ENCODE assay signal across 10 mouse cellular contexts in the genomic region with DNA sequence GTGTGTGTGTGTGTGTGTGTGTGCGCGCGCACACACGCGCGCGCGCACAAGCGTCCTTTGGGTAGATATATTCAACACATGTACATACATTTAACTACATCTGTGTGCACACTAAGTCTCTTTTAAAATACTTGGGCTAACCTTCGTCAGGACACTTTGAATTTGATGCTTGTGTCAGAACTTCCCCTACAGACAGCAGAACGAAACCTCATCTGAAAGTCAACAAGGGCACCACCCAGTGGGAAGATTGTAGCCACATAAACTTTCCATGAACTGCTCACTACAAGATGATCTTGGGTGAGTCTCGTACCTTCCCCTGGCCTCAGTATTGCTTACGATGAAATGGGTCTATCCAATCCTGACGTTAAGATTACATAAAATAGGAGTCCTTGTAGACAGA. TPM values are rescaled to one million over a fixed set of nuclear protein-coding genes. Genes with fewer than 3 reads are reported as not detected.
A peak's percentile ranks its signal among the peaks of the same experiment; 100 is the strongest.
DNase-seq lines count a peak whose midpoint lies in the region; ATAC-seq and TF ChIP-seq lines count a peak whose summit lies in the region.
"Had no signal": no experiment of that assay in that cellular context is flagged by ENCODE, and none has a peak within 500 bp of the region (broad histone marks: within the 10 kb centered on the region; RNA-seq: fewer than 3 reads in every experiment).

No protein-coding gene starts in this region.

- 82% methylated on average over 14 of the region's 14 CpGs for WGBS in liver, postnatal 0 days (ENCODE audit: insufficient replicate concordance)
- WGBS in intestine, postnatal 0 days, result 89% methylated on average over 14 of the region's 14 CpGs

- no peaks in the 10 kb centered on the region for H3K9me3 ChIP-seq in liver, postnatal 0 days (ENCODE audit: low read length)
- no peaks in the 10 kb centered on the region for H3K9me3 ChIP-seq in intestine, postnatal 0 days (ENCODE audit: control insufficient read depth)

- H3K4me1 ChIP-seq in liver, postnatal 0 days (ENCODE audit: insufficient read depth), result peaks cover 5% of the 10 kb centered on the region
- H3K4me1 ChIP-seq in intestine, postnatal 0 days (replicated peaks; ENCODE audit: control insufficient read depth, insufficient read depth, low read length), result no peaks in the 10 kb centered on the region

- H3K4me3 ChIP-seq in liver, postnatal 0 days (ENCODE audit: low read depth, low read length), result no peak overlapping the region
- H3K4me3 ChIP-seq in intestine, postnatal 0 days (ENCODE audit: low read depth, low read length), result peak overlapping the region; percentile 62; the same call in 1 of the 2 replicates

- no peak for TF ChIP-seq EP300 in liver, postnatal 0 days (IDR thresholded peaks at IDR 0.05; ENCODE audit: low read depth)

- DNase-seq in gastrocnemius, postnatal 14 days, result peak; percentile 3
- DNase-seq in gastrocnemius, adult 8-10 months (ENCODE audit: low spot score in 2 of 2), result no peak
- DNase-seq in liver, postnatal 0 days, result no peak
- no peak for DNase-seq in liver
- DNase-seq in NIH3T3 (ENCODE audit: low read depth), result peak; percentile 62
- no peak for DNase-seq in retina, embryonic 14.5 days (ENCODE audit: low spot score)
- no peak for DNase-seq in spleen, postnatal 10 days (ENCODE audit: low spot score in 2 of 2)
- DNase-seq: adrenal gland, postnatal 14 days; right cerebral cortex, postnatal 25 days had no signal

- peak; percentile 21 for TF ChIP-seq CTCF in liver, postnatal 0 days (IDR thresholded peaks at IDR 0.05; ENCODE audit: low read depth)
- peak; percentile 41 for TF ChIP-seq CTCF in intestine, postnatal 0 days (IDR thresholded peaks at IDR 0.05; ENCODE audit: low read depth)

- no peak overlapping the region for H3K27ac ChIP-seq in liver, postnatal 0 days (ENCODE audit: low read depth)
- no peak overlapping the region for H3K27ac ChIP-seq in intestine, postnatal 0 days (ENCODE audit: low read depth, low read length)

- peaks cover 61% of the 10 kb centered on the region for H3K27me3 ChIP-seq in liver, postnatal 0 days (ENCODE audit: insufficient read depth, low read length)
- peaks cover 44% of the 10 kb centered on the region for H3K27me3 ChIP-seq in intestine, postnatal 0 days (replicated peaks; ENCODE audit: control insufficient read depth, insufficient read depth, low read length)

- H3K4me2 ChIP-seq in liver, postnatal 0 days (ENCODE audit: low read depth, low read length), result no peak overlapping the region; the same call in 1 of the 2 replicates
- H3K4me2 ChIP-seq in intestine, postnatal 0 days (replicated peaks; ENCODE audit: low read depth), result peak overlapping the region; percentile 97

- intact Hi-C loops in gastrocnemius, postnatal 14 days (cut with DNase I; ENCODE audit: low total_unique reads), result no loop called here

- H3K36me3 ChIP-seq in liver, postnatal 0 days (replicated peaks; ENCODE audit: insufficient read depth, low read length), result no peaks in the 10 kb centered on the region
- H3K36me3 ChIP-seq in intestine, postnatal 0 days (ENCODE audit: control insufficient read depth, insufficient read depth), result no peaks in the 10 kb centered on the region

- H3K9ac ChIP-seq in liver, postnatal 0 days (replicated peaks), result no peak overlapping the region
- H3K9ac ChIP-seq in intestine, postnatal 0 days (ENCODE audit: low read depth, low read length), result no peak overlapping the region

- no peak for ATAC-seq in liver, postnatal 0 days
- ATAC-seq in intestine, postnatal 0 days, result no peak

RNA-seq across cellular contexts. Expression of a gene that starts 3.0 kb away (rescaled TPM):
- total RNA-seq in gastrocnemius, postnatal 14 days (2021), result 1 to 10 TPM; 5.3 to 7.1 TPM
- 1 to 10 TPM; 2.5 to 3.6 (median 3.2) TPM for total RNA-seq in gastrocnemius, adult 8-10 months (2022)
- polyA plus RNA-seq in liver, postnatal 0 days (2015; fragmentation: Nextera tagmentation; extraction: Ambion mirVana), result 0.96 and 1.3 TPM in 2 replicates
- polyA plus RNA-seq in intestine, postnatal 0 days (2015; fragmentation: Nextera tagmentation; extraction: Ambion mirVana), result 3.7 and 4.5 TPM in 2 replicates

Comparison
In these comparisons a context has a peak if more than half of its experiments do, and no peak if none do; other contexts are left out.
1. DNase-seq: peak in gastrocnemius, postnatal 14 days (single experiment) and NIH3T3 (single experiment); none in gastrocnemius, adult 8-10 months (0 of 2), liver, postnatal 0 days (single experiment), liver (single experiment), retina, embryonic 14.5 days (single experiment) and spleen, postnatal 10 days (0 of 2).